Mouse (Mus musculus): ENCODE measurements at regions not wholly inside any gene's neighbourhood (a gene's known extent, or its start where the extent isn't known, plus 50 kb on each side); places are given as distances from the start of the nearest gene placed in this dataset.

GRCm38 (mm10) chr7:133262161-133262560 lies 138.0 kb upstream of the Ctbp2 start:
- ATAC-seq (ENCODE audit: poor library complexity, severe bottlenecking), result no peak

- ATAC-seq (ENCODE audit: poor library complexity, severe bottlenecking), result no peak
Observed at GRCm38 (mm10) chr7:133259143-133259542, 135.0 kb upstream of the Ctbp2 start.

- ATAC-seq (ENCODE audit: poor library complexity, severe bottlenecking), result no peak
Observed at GRCm38 (mm10) chr7:133256831-133257230, 132.7 kb upstream of the Ctbp2 start.

- ATAC-seq (ENCODE audit: poor library complexity, severe bottlenecking), result no peak
Observed at GRCm38 (mm10) chr7:133244601-133245000, 120.4 kb upstream of the Ctbp2 start.

- no peak for ATAC-seq (ENCODE audit: poor library complexity, severe bottlenecking)
Observed at GRCm38 (mm10) chr7:133234326-133234725, 110.2 kb upstream of the Ctbp2 start.

- no peak for ATAC-seq (ENCODE audit: poor library complexity, severe bottlenecking)
Observed at GRCm38 (mm10) chr7:133232889-133233441, 108.8 kb upstream of the Ctbp2 start.

- ATAC-seq (ENCODE audit: poor library complexity, severe bottlenecking), result no peak
Observed at GRCm38 (mm10) chr7:133230806-133231205, 106.7 kb upstream of the Ctbp2 start.

- no peak for ATAC-seq (ENCODE audit: poor library complexity, severe bottlenecking)
Observed at GRCm38 (mm10) chr7:133223948-133224652, 99.9 kb upstream of the Ctbp2 start.

GRCm38 (mm10) chr7:133212328-133212727 lies 88.2 kb upstream of the Ctbp2 start:
- no peak for ATAC-seq (ENCODE audit: poor library complexity, severe bottlenecking)

GRCm38 (mm10) chr7:133205704-133206103 lies 81.5 kb upstream of the Ctbp2 start:
- no peak for ATAC-seq (ENCODE audit: poor library complexity, severe bottlenecking)

- no peak for ATAC-seq (ENCODE audit: poor library complexity, severe bottlenecking)
Observed at GRCm38 (mm10) chr7:133204485-133204884, 80.3 kb upstream of the Ctbp2 start.

- ATAC-seq (ENCODE audit: poor library complexity, severe bottlenecking), result no peak
Observed at GRCm38 (mm10) chr7:133203933-133204332, 79.8 kb upstream of the Ctbp2 start.

GRCm38 (mm10) chr7:133202092-133202880 lies 78.1 kb upstream of the Ctbp2 start:
- ATAC-seq (ENCODE audit: poor library complexity, severe bottlenecking), result no peak

GRCm38 (mm10) chr7:133199046-133199445 lies 74.9 kb upstream of the Ctbp2 start:
- no peak for ATAC-seq (ENCODE audit: poor library complexity, severe bottlenecking)

- ATAC-seq (ENCODE audit: poor library complexity, severe bottlenecking), result no peak
Observed at GRCm38 (mm10) chr7:133189880-133190462, 65.8 kb upstream of the Ctbp2 start.

GRCm38 (mm10) chr7:133185931-133186601 lies 61.9 kb upstream of the Ctbp2 start:
- peak; percentile 27; the same call in 1 of the 2 replicates for ATAC-seq (ENCODE audit: poor library complexity, severe bottlenecking)

- ATAC-seq (ENCODE audit: poor library complexity, severe bottlenecking), result no peak
Observed at GRCm38 (mm10) chr7:133184905-133185594, 60.9 kb upstream of the Ctbp2 start.

- ATAC-seq (ENCODE audit: poor library complexity, severe bottlenecking), result no peak
Observed at GRCm38 (mm10) chr7:133181388-133181787, 57.2 kb upstream of the Ctbp2 start.

GRCm38 (mm10) chr7:133177179-133177575 lies 53.0 kb upstream of the Ctbp2 start:
- ATAC-seq (ENCODE audit: poor library complexity, severe bottlenecking), result no peak
